Comparison of ENCODE assay signal across 17 mouse cellular contexts in genomic region chr8:117854301-117854700, GRCm38 (mm10).
"Had no signal": no experiment of that assay in that cellular context is flagged by ENCODE, and none has a peak within 500 bp of the region (broad histone marks: within the 10 kb centered on the region; RNA-seq: fewer than 3 reads in every experiment).

No protein-coding gene starts in this region.

- DNase-seq: kidney, adult 2 months; kidney, postnatal 25 days; layer of hippocampus, adult 9-11 months; left cerebral cortex, postnatal 4 days; lung, adult 2 months; midbrain, embryonic 14.5 days; right cerebral cortex, adult 18-20 months; right cerebral cortex, postnatal 25 days; thymus, adult 18-20 months; thymus, postnatal 14 days had no signal

- H3K4me3 ChIP-seq: kidney, embryonic 15.5 days; limb, embryonic 13.5 days; myocyte; neural tube, embryonic 15.5 days had no signal

- ATAC-seq: intestine, embryonic 16.5 days; lung, postnatal 0 days had no signal

- H3K27me3 ChIP-seq: kidney, embryonic 15.5 days; limb, embryonic 13.5 days; neural tube, embryonic 15.5 days had no signal

- H3K9ac ChIP-seq: kidney, embryonic 15.5 days; limb, embryonic 13.5 days; neural tube, embryonic 15.5 days had no signal

- H3K4me1 ChIP-seq: neural tube, embryonic 15.5 days had no signal

- H3K9me3 ChIP-seq: kidney, embryonic 15.5 days; limb, embryonic 13.5 days; neural tube, embryonic 15.5 days had no signal

- H3K27ac ChIP-seq: kidney, embryonic 15.5 days; limb, embryonic 13.5 days; macrophage; neural tube, embryonic 15.5 days had no signal

- H3K36me3 ChIP-seq: kidney, embryonic 15.5 days; limb, embryonic 13.5 days; neural tube, embryonic 15.5 days had no signal

- H3K4me2 ChIP-seq: kidney, embryonic 15.5 days; limb, embryonic 13.5 days; neural tube, embryonic 15.5 days had no signal
